Mouse (Mus musculus) inflammation-experienced regulatory T-cells, adult 6 months (primary cell): ENCODE measurements around the gene Pex12. TPM values are rescaled to one million over a fixed set of nuclear protein-coding genes. Genes with fewer than 3 reads are reported as not detected.
"Not testable (repeated sequence)": the region's sequence is repeated elsewhere in the genome, so short reads cannot be mapped to it uniquely, and the experiment has no call there.

Source experiments
- ATAC-seq: one replicate; pipeline ENCODE4 v1.8.0; 2017
- polyA plus RNA-seq, 3 experiments: library from polyadenylated mRNA; unstranded; fragments of 100-300 nt; shearing (Covaris generic); gene quantifications; one replicate each; pipeline ENCODE4 v1.2.1; 2017

Gene Pex12
- polyA plus RNA-seq, 3 experiments from 2014 or later = 8.4 to 15.4 (median 13.2) TPM

- ATAC-seq = no peak
These were observed 15.8 kb downstream of the Pex12 start, which contains the start of gene Slfn14 for GRCm38 (mm10) chr11:83286566-83286965. Gene Slfn14 (minus strand): TSS chr11:83286726.

GRCm38 (mm10) chr11:83285627-83286026 is 16.8 kb downstream of the Pex12 start:
- ATAC-seq = no peak

- ATAC-seq = no peak
These were observed 20.3 kb downstream of the Pex12 start for GRCm38 (mm10) chr11:83282084-83282483.

GRCm38 (mm10) chr11:83279691-83280090 is 22.7 kb downstream of the Pex12 start:
- ATAC-seq = no peak

GRCm38 (mm10) chr11:83279024-83279423 is 23.4 kb downstream of the Pex12 start:
- no peak for ATAC-seq

GRCm38 (mm10) chr11:83276251-83276650 is 26.1 kb downstream of the Pex12 start:
- ATAC-seq = no peak

- peak; percentile 39 for ATAC-seq
These were observed 30.2 kb downstream of the Pex12 start for GRCm38 (mm10) chr11:83271951-83272843.

- ATAC-seq = peak; percentile 73
These were observed 31.0 kb downstream of the Pex12 start for GRCm38 (mm10) chr11:83271151-83271950.

- peak; percentile 2 for ATAC-seq
These were observed 31.6 kb downstream of the Pex12 start for GRCm38 (mm10) chr11:83270842-83271150.

GRCm38 (mm10) chr11:83263146-83263545 is 39.2 kb downstream of the Pex12 start:
- ATAC-seq = peak; percentile 48

- no peak for ATAC-seq
These were observed 39.7 kb downstream of the Pex12 start for GRCm38 (mm10) chr11:83262673-83263072.

GRCm38 (mm10) chr11:83257211-83257610 is 45.2 kb downstream of the Pex12 start:
- ATAC-seq = not testable (repeated sequence)

Other genes with a start within 250 kb of the Pex12 start
- 100 to 1,000 TPM; 817 to 952 (median 818) TPM for gene Slfn2, start 237.5 kb downstream of the Pex12 start, polyA plus RNA-seq
- 100 to 1,000 TPM; 143 to 239 (median 228) TPM for gene Slfn1, start 185.7 kb downstream of the Pex12 start, polyA plus RNA-seq
- under 1 TPM; 0.24 to 0.35 (median 0.26) TPM for gene Slfn4, start 127.4 kb downstream of the Pex12 start, polyA plus RNA-seq
- gene Slfn3, start 111.3 kb downstream of the Pex12 start, polyA plus RNA-seq = 1 to 10 TPM; 2.5 to 4.4 (median 3.8) TPM
- gene Slfn14, start 15.9 kb downstream of the Pex12 start, polyA plus RNA-seq = under 1 TPM in 1 of 3 experiments, not detected in 2; 0.09 TPM
- gene Ap2b1, start 3.6 kb downstream of the Pex12 start, polyA plus RNA-seq = 10 to 100 TPM; 57.2 to 59.1 (median 57.7) TPM
- not detected for gene Rasl10b, start 106.6 kb upstream of the Pex12 start, polyA plus RNA-seq
- gene Gas2l2, start 126.9 kb upstream of the Pex12 start, polyA plus RNA-seq = not detected
- 1 to 10 TPM in 1 of 3 experiments, under 1 TPM in 1, not detected in 1; 0.48 to 1.6 TPM for gene 1700020L24Rik, start 135.1 kb upstream of the Pex12 start, polyA plus RNA-seq
- not detected for gene Mmp28, start 160.5 kb upstream of the Pex12 start, polyA plus RNA-seq
- gene Taf15, start 170.5 kb upstream of the Pex12 start, polyA plus RNA-seq = 10 to 100 TPM; 17.8 to 20.6 (median 19.4) TPM
- gene Heatr9, start 219.6 kb upstream of the Pex12 start, polyA plus RNA-seq = 1 to 10 TPM in 1 of 3 experiments, under 1 TPM in 1, not detected in 1; 0.24 to 6.5 TPM
- 1,000 to 10,000 TPM in 1 of 3 experiments, 100 to 1,000 TPM in 2; 180 to 6,393 (median 256) TPM for gene Ccl5, start 227.9 kb upstream of the Pex12 start, polyA plus RNA-seq